Mouse (Mus musculus): Measurements from ENCODE around the gene Myo1b. TPM values are rescaled to one million over a fixed set of nuclear protein-coding genes. Genes with fewer than 3 reads are reported as not detected.
A peak's percentile ranks its signal among the peaks of the same experiment; 100 is the strongest.

Myo1b gene
- total RNA-seq (2021) (10 to 100 TPM; 29.6 to 30.1 TPM), polyA plus RNA-seq (2012; rRNA removed) (5.5 and 11.4 TPM in 2 replicates)
- long read RNA-seq, full-length matches to known transcripts, result 33 of 38 reads
- long read RNA-seq, partial matches to known transcripts, result 1 of 38 reads
- long read RNA-seq, other reads (novel, unspliced or antisense), result 4 of 38 reads

DNA sequence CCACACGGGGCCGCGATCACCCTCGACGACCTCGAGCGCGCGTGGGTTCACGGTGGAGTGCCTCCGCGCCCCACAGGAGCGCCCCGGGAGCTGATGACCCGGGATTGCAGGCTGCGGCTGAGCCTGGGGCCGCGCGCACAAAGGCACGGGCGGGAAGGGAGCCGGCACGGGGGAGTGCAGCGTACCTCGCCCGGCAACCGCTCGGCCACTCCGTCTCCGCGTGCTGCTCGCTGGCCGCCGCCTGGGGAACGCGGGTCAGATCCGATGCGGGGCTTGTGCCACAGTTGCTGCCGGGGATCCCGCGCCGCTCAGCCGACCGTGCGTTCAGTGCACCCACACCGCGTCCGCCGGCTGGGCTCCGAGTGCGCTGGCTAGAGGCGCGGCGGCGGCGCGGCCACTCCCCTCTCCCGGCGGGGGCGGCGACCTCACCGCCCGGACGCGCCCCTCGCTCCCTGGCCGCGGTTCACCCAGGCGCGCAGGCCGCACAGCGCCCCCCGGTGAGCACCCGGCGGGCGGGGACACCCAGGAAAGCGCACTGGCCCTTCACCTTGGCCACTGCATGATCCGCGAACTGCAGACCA is at the start of gene Myo1b:
Gene Myo1b, minus strand, starts transcription at position 496 of the 581 bp plus-strand sequence.
- no peaks in the 10 kb centered on the region for H3K36me3 ChIP-seq (ENCODE audit: control insufficient read depth, insufficient read depth, low read length)
- peak; percentile 86 to 87 for DNase-seq
- peak within 1 kb of the TSS; percentile 91 for H3K9ac ChIP-seq (ENCODE audit: low read depth, low read length)
- peak within 1 kb of the TSS; percentile 81 for H3K4me3 ChIP-seq
- no peaks in the 10 kb centered on the region for H3K79me2 ChIP-seq (replicated peaks; ENCODE audit: control insufficient read depth, insufficient read depth, low read length)
- TF ChIP-seq CTCF (IDR thresholded peaks at IDR 0.05) (peak; percentile 76), POLR2A (IDR thresholded peaks at IDR 0.05; ENCODE audit: insufficient read depth, low read depth, low read length) (peak; percentile 60), EP300 (IDR thresholded peaks at IDR 0.05; ENCODE audit: insufficient read depth, low read depth, low read length) (no peak)
- no peaks in the 10 kb centered on the region for H3K27me3 ChIP-seq (ENCODE audit: control insufficient read depth, insufficient read depth, low read length)
- H3K27ac ChIP-seq, result peak within 1 kb of the TSS; percentile 92
- WGBS, result under 1% methylated on average over 79 of the region's 79 CpGs
- peaks cover 8% of the 10 kb centered on the region for H3K4me1 ChIP-seq (ENCODE audit: control insufficient read depth, insufficient read depth, low read length)
- intact Hi-C loops (cut with DNase I), result loop anchor here (1.0 to 2.0 kb wide), 3 partner anchors 23 to 135 kb away; no protein-coding TSS in a partner anchor

DNA sequence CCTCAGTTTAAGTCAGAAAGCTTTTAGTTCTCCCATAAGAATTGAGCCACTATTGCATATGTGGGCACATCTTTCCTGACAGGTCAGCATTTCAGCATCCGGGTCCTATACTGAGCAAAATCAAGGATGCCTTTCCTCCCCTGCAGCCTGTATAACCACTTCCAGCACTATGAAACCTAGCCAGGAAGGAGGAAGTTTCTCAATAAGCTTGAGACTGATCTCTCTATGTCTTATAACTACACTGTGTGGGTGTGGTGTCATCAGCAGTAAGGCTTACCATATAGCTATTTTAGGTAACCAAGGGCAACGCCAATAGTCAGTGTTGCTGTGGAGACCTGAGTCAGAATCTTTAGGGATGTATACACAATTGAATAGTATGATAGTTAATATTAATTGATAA is 48.8 kb upstream of the Myo1b start:
- 68% methylated on average over 2 of the region's 2 CpGs for WGBS
- H3K4me3 ChIP-seq, result no peak overlapping the region

GRCm38 (mm10) chr1:51947116-51947515 is 31.2 kb upstream of the Myo1b start:
- H3K27ac ChIP-seq, result no peak overlapping the region
- H3K9ac ChIP-seq (ENCODE audit: low read depth, low read length), result no peak overlapping the region
- no peak overlapping the region for H3K4me3 ChIP-seq
- no peak for DNase-seq
- H3K27me3 ChIP-seq (ENCODE audit: control insufficient read depth, insufficient read depth, low read length), result no peaks in the 10 kb centered on the region
- H3K4me1 ChIP-seq (ENCODE audit: control insufficient read depth, insufficient read depth, low read length), result no peaks in the 10 kb centered on the region
- 53% methylated on average over 4 of the region's 4 CpGs for WGBS
- H3K36me3 ChIP-seq (ENCODE audit: control insufficient read depth, insufficient read depth, low read length), result no peaks in the 10 kb centered on the region
- no peaks in the 10 kb centered on the region for H3K79me2 ChIP-seq (replicated peaks; ENCODE audit: control insufficient read depth, insufficient read depth, low read length)
- intact Hi-C loops (cut with DNase I), result no loop called here
- TF ChIP-seq EP300 (IDR thresholded peaks at IDR 0.05; ENCODE audit: insufficient read depth, low read depth, low read length), result no peak
- TF ChIP-seq POLR2A (IDR thresholded peaks at IDR 0.05; ENCODE audit: insufficient read depth, low read depth, low read length), result no peak
- no peak for TF ChIP-seq CTCF (IDR thresholded peaks at IDR 0.05)

More for the DNA sequence above, 48.8 kb upstream of the Myo1b start:
- H3K79me2 ChIP-seq (replicated peaks; ENCODE audit: control insufficient read depth, insufficient read depth, low read length), result no peaks in the 10 kb centered on the region
- no peaks in the 10 kb centered on the region for H3K27me3 ChIP-seq (ENCODE audit: control insufficient read depth, insufficient read depth, low read length)
- DNase-seq, result no peak
- H3K9ac ChIP-seq (ENCODE audit: low read depth, low read length), result no peak overlapping the region
- H3K36me3 ChIP-seq (ENCODE audit: control insufficient read depth, insufficient read depth, low read length), result no peaks in the 10 kb centered on the region
- intact Hi-C loops (cut with DNase I), result no loop called here
- H3K27ac ChIP-seq, result no peak overlapping the region
- TF ChIP-seq EP300 (IDR thresholded peaks at IDR 0.05; ENCODE audit: insufficient read depth, low read depth, low read length), result no peak
- no peak for TF ChIP-seq POLR2A (IDR thresholded peaks at IDR 0.05; ENCODE audit: insufficient read depth, low read depth, low read length)
- TF ChIP-seq CTCF (IDR thresholded peaks at IDR 0.05), result no peak
- H3K4me1 ChIP-seq (ENCODE audit: control insufficient read depth, insufficient read depth, low read length), result no peaks in the 10 kb centered on the region

DNA sequence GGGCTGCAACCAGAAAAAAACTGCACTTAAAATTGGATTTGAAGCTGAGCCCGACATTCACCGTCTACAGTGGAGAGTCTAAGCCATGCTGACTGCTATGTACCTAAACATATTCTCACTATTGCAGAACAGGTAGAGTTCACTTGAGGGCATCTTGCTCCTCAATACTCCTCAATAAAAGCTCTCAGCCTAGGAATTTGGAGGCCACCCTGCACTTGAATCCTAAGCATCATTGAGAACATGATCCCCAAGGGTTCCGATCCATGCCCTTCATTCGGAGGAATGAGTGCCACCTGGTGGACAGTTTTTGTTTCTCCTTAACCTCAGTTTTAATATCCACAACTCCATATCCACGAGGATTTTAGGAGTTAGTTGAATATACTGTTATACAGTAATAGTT is 28.9 kb upstream of the Myo1b start:
- no peak for DNase-seq
- WGBS, result 40% methylated on average over 5 of the region's 5 CpGs
- no peak overlapping the region for H3K9ac ChIP-seq (ENCODE audit: low read depth, low read length)
- no peaks in the 10 kb centered on the region for H3K27me3 ChIP-seq (ENCODE audit: control insufficient read depth, insufficient read depth, low read length)
- no peak overlapping the region for H3K27ac ChIP-seq
- no peak overlapping the region for H3K4me3 ChIP-seq
- H3K36me3 ChIP-seq (ENCODE audit: control insufficient read depth, insufficient read depth, low read length), result no peaks in the 10 kb centered on the region
- intact Hi-C loops (cut with DNase I), result loop anchor here (1.0 kb wide), 2 partner anchors 275 to 300 kb away; no protein-coding TSS in a partner anchor
- H3K4me1 ChIP-seq (ENCODE audit: control insufficient read depth, insufficient read depth, low read length), result no peaks in the 10 kb centered on the region
- TF ChIP-seq POLR2A (IDR thresholded peaks at IDR 0.05; ENCODE audit: insufficient read depth, low read depth, low read length) (no peak), CTCF (IDR thresholded peaks at IDR 0.05) (peak; percentile 85), EP300 (IDR thresholded peaks at IDR 0.05; ENCODE audit: insufficient read depth, low read depth, low read length) (no peak)
- no peaks in the 10 kb centered on the region for H3K79me2 ChIP-seq (replicated peaks; ENCODE audit: control insufficient read depth, insufficient read depth, low read length)

GRCm38 (mm10) chr1:51938357-51938756 is 22.5 kb upstream of the Myo1b start:
- intact Hi-C loops (cut with DNase I), result no loop called here
- no peaks in the 10 kb centered on the region; the same call in 1 of the 2 replicates for H3K4me1 ChIP-seq (ENCODE audit: control insufficient read depth, insufficient read depth, low read length)

DNA sequence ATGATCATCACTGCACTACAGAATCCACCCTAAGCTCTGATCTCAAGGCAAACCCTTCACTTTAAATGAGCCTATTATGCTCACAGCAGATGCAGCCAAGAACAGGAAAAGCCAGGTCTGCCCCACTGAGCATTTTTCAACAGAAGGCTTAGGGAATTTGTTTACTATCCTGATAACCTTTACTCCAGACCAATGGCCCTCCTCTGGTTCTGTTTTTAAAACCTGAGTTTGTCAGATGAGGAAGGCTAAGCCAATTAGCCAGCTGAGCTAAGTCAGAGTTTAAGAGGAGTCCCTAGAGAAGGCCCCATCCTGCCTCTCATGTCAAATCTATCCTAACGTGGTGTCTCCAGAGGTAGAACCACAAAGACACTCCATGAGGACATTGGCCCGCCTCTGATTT is 19.1 kb upstream of the Myo1b start:
- intact Hi-C loops (cut with DNase I), result no loop called here
- H3K4me1 ChIP-seq (ENCODE audit: control insufficient read depth, insufficient read depth, low read length), result no peaks in the 10 kb centered on the region; the same call in 1 of the 2 replicates
- no peaks in the 10 kb centered on the region for H3K27me3 ChIP-seq (ENCODE audit: control insufficient read depth, insufficient read depth, low read length)
- 51% methylated on average over 2 of the region's 2 CpGs for WGBS
- no peak for DNase-seq
- TF ChIP-seq POLR2A (IDR thresholded peaks at IDR 0.05; ENCODE audit: insufficient read depth, low read depth, low read length) (no peak), EP300 (IDR thresholded peaks at IDR 0.05; ENCODE audit: insufficient read depth, low read depth, low read length) (no peak), CTCF (IDR thresholded peaks at IDR 0.05) (no peak)
- H3K79me2 ChIP-seq (replicated peaks; ENCODE audit: control insufficient read depth, insufficient read depth, low read length), result no peaks in the 10 kb centered on the region
- no peak overlapping the region for H3K9ac ChIP-seq (ENCODE audit: low read depth, low read length)
- no peak overlapping the region for H3K27ac ChIP-seq
- H3K4me3 ChIP-seq, result no peak overlapping the region
- no peaks in the 10 kb centered on the region for H3K36me3 ChIP-seq (ENCODE audit: control insufficient read depth, insufficient read depth, low read length)

More at GRCm38 (mm10) chr1:51938357-51938756, 22.5 kb upstream of the Myo1b start:
- WGBS, result 92% methylated on average over 7 of the region's 7 CpGs
- DNase-seq, result no peak
- no peaks in the 10 kb centered on the region for H3K27me3 ChIP-seq (ENCODE audit: control insufficient read depth, insufficient read depth, low read length)
- no peak overlapping the region for H3K9ac ChIP-seq (ENCODE audit: low read depth, low read length)
- H3K27ac ChIP-seq, result no peak overlapping the region
- TF ChIP-seq EP300 (IDR thresholded peaks at IDR 0.05; ENCODE audit: insufficient read depth, low read depth, low read length) (no peak), CTCF (IDR thresholded peaks at IDR 0.05) (no peak), POLR2A (IDR thresholded peaks at IDR 0.05; ENCODE audit: insufficient read depth, low read depth, low read length) (no peak)
- no peaks in the 10 kb centered on the region for H3K36me3 ChIP-seq (ENCODE audit: control insufficient read depth, insufficient read depth, low read length)
- H3K79me2 ChIP-seq (replicated peaks; ENCODE audit: control insufficient read depth, insufficient read depth, low read length), result no peaks in the 10 kb centered on the region
- no peak overlapping the region for H3K4me3 ChIP-seq
